Mouse (Mus musculus) midbrain, embryonic 12.5 days (tissue): ENCODE measurements around the gene Atp1a4. TPM values are rescaled to one million over a fixed set of nuclear protein-coding genes. Genes with fewer than 3 reads are reported as not detected.
A peak's percentile ranks its signal among the peaks of the same experiment; 100 is the strongest.

Experiments used
- ATAC-seq: fragments of 200-750 bp; cut with Nextera tagmentation; 2 replicates; pipeline ENCODE4 v1.8.0; 2017; ENCODE audit warnings: low read depth, moderate TSS enrichment, moderate library complexity; ENCODE audit not compliant: low FRiP score
- H3K27ac ChIP-seq: fragments of 300-500 bp; sonication (generic); replicated peaks from 2 replicates; pipeline ENCODE4 v1.5.1; 2016; ENCODE audit warnings: mild to moderate bottlenecking
- H3K27me3 ChIP-seq: fragments of 300-500 bp; sonication (generic); 2 replicates; pipeline ENCODE4 v1.6.1; 2016; ENCODE audit warnings: mild to moderate bottlenecking
- H3K36me3 ChIP-seq: fragments of 300-500 bp; sonication (generic); 2 replicates; pipeline ENCODE4 v1.6.1; 2016
- H3K4me1 ChIP-seq: fragments of 300-500 bp; sonication (generic); 2 replicates; pipeline ENCODE4 v1.6.1; 2016
- H3K4me2 ChIP-seq: fragments of 300-500 bp; sonication (generic); replicated peaks from 2 replicates; pipeline ENCODE4 v1.6.1; 2016; ENCODE audit warnings: mild to moderate bottlenecking, moderate library complexity
- H3K4me3 ChIP-seq: fragments of 300-500 bp; sonication (generic); 2 replicates; pipeline ENCODE4 v1.5.1; 2016; ENCODE audit warnings: mild to moderate bottlenecking
- H3K9ac ChIP-seq: fragments of 300-500 bp; sonication (generic); replicated peaks from 2 replicates; pipeline ENCODE4 v1.6.1; 2016; ENCODE audit warnings: mild to moderate bottlenecking, moderate library complexity
- H3K9me3 ChIP-seq: fragments of 300-500 bp; sonication (generic); 2 replicates; pipeline ENCODE4 v1.6.1; 2016; ENCODE audit warnings: mild to moderate bottlenecking
- WGBS: fragments of 180-500 bp; shearing (Covaris S2); methylation state at CpG from one replicate; pipeline ENCODE4 v1.1.7; 2016; 5-methylcytosine and 5-hydroxymethylcytosine counted together
- polyA plus RNA-seq: library from polyadenylated mRNA; unstranded; fragments of >200 nt; fragmentation: Nextera tagmentation; extraction: Ambion mirVana; gene quantifications from 2 replicates; pipeline ENCODE4 v1.2.1, GENCODE M21; 2016

Atp1a4 gene
- polyA plus RNA-seq, 1 experiment from 2014 or later = not detected

DNA sequence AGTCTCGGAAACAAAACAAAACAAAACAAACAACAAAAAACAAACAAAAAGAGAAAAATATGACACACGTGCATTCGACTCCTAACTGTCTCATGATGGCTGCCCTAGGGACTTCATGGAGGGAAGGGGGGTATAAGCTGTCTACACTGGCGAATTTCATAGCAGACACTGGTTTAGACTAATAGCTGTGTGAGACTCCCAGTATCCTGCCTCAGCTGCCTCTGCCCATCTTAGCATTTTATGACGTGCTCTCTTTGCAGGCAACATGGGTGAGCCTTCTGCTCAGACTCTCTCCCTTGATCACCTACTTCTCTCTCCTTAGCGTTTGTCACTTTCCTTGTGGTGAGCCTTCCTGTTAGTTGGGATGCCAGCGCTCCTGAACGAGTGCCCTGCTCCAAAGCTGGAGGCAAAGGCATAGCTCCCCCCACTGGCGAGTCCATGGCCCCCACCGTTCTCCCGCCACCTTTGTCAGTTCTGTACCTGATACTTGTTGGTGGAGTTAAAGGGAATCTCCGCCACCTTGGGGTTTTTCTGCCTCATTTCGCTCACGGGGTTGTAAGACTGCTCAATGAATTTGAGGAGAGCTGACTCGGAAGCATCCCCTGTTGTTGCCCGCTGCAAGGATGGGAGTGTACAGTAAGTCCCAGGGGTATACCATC is 14.5 kb downstream of the Atp1a4 start:
- Histone ChIP-seq H3K9ac (no peak overlapping the region), H3K4me2 (no peak overlapping the region; the same call in 1 of the 2 replicates), H3K4me1 (peaks cover 22% of the 10 kb centered on the region), H3K27me3 (peaks cover 19% of the 10 kb centered on the region), H3K9me3 (no peaks in the 10 kb centered on the region), H3K36me3 (no peaks in the 10 kb centered on the region), H3K27ac (no peak overlapping the region), H3K4me3 (no peak overlapping the region)
- 29% methylated on average over 16 of the region's 16 CpGs for WGBS
- ATAC-seq = no peak

DNA sequence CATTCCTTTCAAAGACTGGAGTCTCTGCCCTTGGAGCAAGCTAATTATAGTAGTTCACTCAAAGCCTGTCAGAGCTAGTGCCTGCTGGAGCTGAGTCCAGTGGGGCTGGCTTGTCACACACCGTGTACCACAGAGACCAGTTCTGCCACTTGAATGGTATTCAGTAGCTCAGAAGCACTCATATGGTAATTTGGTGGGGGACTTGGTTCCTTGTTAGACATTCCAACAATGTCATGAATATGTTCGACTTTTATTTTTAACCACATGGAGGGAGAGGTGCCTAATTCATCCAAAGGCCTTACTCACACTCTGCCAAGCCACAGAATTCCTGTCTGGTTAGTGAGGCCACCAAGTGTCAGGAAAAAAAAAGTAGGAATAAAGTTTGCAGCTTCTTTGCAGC is 15.8 kb downstream of the Atp1a4 start:
- ATAC-seq = peak; percentile 83
- Histone ChIP-seq H3K9me3 (no peaks in the 10 kb centered on the region), H3K36me3 (no peaks in the 10 kb centered on the region), H3K4me1 (peaks cover 22% of the 10 kb centered on the region), H3K9ac (no peak overlapping the region), H3K27ac (0 out of 2 replicates have a peak overlapping the region, but pooled peaks have one; percentile 30), H3K27me3 (peaks cover 19% of the 10 kb centered on the region), H3K4me3 (no peak overlapping the region), H3K4me2 (no peak overlapping the region)
- 21% methylated on average over 2 of the region's 2 CpGs for whole genome bisulfite sequencing

DNA sequence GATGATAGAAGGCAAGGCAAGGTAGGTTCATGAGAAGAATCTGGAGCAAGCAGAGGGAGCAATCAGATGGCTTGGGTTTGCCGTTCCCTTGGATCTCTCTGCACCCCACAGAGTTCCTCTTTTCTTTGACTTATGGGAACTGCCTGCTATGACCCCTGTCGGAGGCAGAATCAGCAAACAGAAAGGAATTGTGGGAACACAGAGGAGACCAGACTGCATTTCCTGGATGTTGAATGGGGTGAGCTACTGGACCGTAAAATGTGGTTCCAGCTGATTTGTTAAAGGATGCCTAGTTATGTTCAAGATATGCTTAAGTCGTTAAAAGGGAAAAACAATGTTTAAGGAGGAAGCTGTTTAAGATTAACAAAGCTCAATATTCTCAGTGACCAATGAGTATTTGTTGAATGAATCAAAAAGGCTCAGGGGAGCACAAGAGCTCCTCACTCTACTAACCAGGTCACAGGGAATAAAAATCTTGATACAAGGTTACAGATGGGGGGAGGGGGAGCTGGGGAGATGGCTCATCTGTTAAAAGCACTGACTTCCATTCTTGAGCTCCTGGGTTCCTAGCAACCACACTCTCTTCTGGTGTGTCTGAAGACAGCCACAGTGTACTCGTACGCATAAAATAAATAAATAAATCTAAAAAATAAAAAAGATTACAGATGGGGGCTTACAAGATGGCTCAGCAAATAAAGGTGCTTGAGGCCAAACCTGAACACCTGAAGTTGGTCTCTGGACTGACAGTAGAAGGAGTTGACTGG is 17.1 kb downstream of the Atp1a4 start:
- H3K27me3 ChIP-seq = peaks cover 19% of the 10 kb centered on the region
- no peak overlapping the region for H3K9ac ChIP-seq
- H3K36me3 ChIP-seq = no peaks in the 10 kb centered on the region
- peaks cover 22% of the 10 kb centered on the region for H3K4me1 ChIP-seq
- H3K4me3 ChIP-seq = no peak overlapping the region
- H3K9me3 ChIP-seq = no peaks in the 10 kb centered on the region
- WGBS = 32% methylated on average over 6 of the region's 6 CpGs
- ATAC-seq = no peak
- no peak overlapping the region for H3K4me2 ChIP-seq
- H3K27ac ChIP-seq = no peak overlapping the region

GRCm38 (mm10) chr1:172229215-172229614 is 29.0 kb downstream of the Atp1a4 start:
- Histone ChIP-seq H3K9me3 (no peaks in the 10 kb centered on the region), H3K9ac (no peak overlapping the region), H3K27ac (no peak overlapping the region), H3K4me1 (no peaks in the 10 kb centered on the region), H3K36me3 (no peaks in the 10 kb centered on the region), H3K4me2 (no peak overlapping the region), H3K27me3 (no peaks in the 10 kb centered on the region), H3K4me3 (no peak overlapping the region)
- WGBS = 86% methylated on average over 1 of the region's 1 CpGs
- no peak for ATAC-seq

DNA sequence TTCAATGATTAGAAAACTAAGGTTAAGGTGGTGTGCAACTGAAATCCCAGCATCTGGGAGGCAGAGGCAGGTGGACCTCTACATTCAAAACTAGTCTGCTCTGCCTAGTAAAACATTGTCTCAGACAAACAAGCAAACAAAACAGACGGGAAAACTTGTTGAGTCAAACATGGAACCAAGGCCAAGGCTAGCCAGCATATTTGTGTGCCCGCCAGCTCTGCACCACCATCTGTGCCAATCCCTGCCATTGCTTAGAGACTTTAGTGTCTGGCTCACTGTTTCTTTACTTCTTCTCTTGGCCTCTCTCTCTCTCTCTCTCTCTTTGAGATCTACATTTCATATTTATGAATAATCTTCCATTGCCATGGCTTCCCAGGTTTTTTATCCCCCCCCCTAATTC is 30.0 kb downstream of the Atp1a4 start:
- H3K9ac ChIP-seq = no peak overlapping the region
- 97% methylated on average over 2 of the region's 2 CpGs for WGBS
- H3K4me2 ChIP-seq = no peak overlapping the region
- no peak overlapping the region for H3K4me3 ChIP-seq
- no peaks in the 10 kb centered on the region for H3K4me1 ChIP-seq
- no peak overlapping the region for H3K27ac ChIP-seq
- H3K36me3 ChIP-seq = no peaks in the 10 kb centered on the region
- ATAC-seq = no peak
- no peaks in the 10 kb centered on the region for H3K9me3 ChIP-seq
- H3K27me3 ChIP-seq = no peaks in the 10 kb centered on the region

DNA sequence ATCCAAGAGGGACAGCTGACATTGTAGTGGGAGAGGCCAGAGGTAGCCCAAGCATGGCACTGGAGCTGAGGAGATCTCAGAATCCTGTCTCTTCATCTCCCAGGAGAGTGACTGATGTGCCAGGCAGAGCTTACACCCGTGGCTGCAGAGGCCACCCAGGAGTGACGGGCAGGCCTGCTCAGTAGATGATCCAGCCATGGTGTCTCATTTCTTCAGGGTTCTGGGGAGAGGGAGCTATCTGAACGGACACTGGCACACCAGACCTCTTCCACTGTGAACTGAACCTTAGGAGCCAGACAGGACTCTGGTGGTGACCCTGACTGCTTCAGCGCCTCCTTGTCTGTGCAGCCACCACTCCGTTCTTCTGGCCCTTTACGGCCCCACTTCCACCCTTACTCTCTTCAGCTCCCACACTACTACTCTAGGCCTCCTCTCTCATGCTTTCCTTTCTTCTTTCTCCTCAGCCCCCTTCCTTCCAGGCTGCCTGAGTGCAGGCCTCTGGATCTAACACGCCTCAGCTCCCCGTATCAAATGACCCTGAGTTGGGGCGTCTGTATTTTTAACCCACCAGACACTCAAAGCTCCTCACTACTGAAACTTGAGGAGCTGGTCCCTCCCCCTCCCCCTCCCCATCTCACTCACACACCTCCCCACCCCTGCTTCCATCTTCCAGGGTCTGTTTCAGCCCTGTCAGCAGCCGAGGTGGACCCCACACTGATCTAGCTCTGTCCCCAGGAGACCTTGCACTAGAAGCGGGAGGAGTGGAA is 36.7 kb downstream of the Atp1a4 start:
- H3K27ac ChIP-seq = no peak overlapping the region
- H3K27me3 ChIP-seq = no peaks in the 10 kb centered on the region
- no peak overlapping the region for H3K4me2 ChIP-seq
- H3K4me1 ChIP-seq = peaks cover 51% of the 10 kb centered on the region
- ATAC-seq = no peak
- no peaks in the 10 kb centered on the region for H3K9me3 ChIP-seq
- H3K4me3 ChIP-seq = no peak overlapping the region
- H3K9ac ChIP-seq = peak overlapping the region; percentile 7; the same call in 1 of the 2 replicates
- 45% methylated on average over 11 of the region's 11 CpGs for WGBS
- H3K36me3 ChIP-seq = no peaks in the 10 kb centered on the region

DNA sequence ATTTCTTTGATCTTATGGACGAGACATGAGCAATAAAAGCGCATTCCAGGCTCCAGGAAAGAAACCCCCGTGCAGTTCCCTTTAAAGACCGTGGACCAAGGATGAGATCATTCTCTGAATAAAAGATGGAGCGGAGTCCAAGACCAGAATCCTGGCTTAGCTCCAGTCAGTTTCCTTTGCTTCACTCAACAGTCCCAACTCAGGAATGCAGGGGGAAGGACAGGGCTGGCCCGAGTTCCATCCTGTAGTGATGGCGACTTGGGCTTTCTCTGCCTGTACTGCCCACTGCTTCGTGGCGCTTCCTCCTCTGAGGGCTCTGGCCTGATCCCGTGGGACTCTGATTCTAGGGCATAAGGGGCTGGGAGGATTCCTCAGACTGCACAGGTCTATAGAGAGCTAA is 37.8 kb downstream of the Atp1a4 start:
- Histone ChIP-seq H3K9me3 (no peaks in the 10 kb centered on the region), H3K9ac (0 out of 2 replicates have a peak overlapping the region, but pooled peaks have one; percentile 1), H3K4me3 (no peak overlapping the region), H3K4me1 (peaks cover 52% of the 10 kb centered on the region), H3K4me2 (no peak overlapping the region), H3K27ac (peak overlapping the region; percentile 1; the same call in 1 of the 2 replicates), H3K27me3 (0 out of 2 replicates have a peak, but pooled peaks cover 2% of the 10 kb centered on the region), H3K36me3 (no peaks in the 10 kb centered on the region)
- WGBS = 49% methylated on average over 10 of the region's 10 CpGs
- peak; percentile 10; the same call in 1 of the 2 replicates for ATAC-seq

- Histone ChIP-seq H3K4me3 (no peak within 1 kb of the TSS), H3K4me2 (no peak within 1 kb of the TSS), H3K9ac (0 out of 2 replicates have a peak within 1 kb of the TSS, but pooled peaks have one; percentile 1), H3K36me3 (no peaks in the 10 kb centered on the region), H3K9me3 (no peaks in the 10 kb centered on the region), H3K4me1 (peaks cover 52% of the 10 kb centered on the region), H3K27me3 (0 out of 2 replicates have a peak, but pooled peaks cover 5% of the 10 kb centered on the region), H3K27ac (peak within 1 kb of the TSS; percentile 1; the same call in 1 of the 2 replicates)
- ATAC-seq = no peak
- WGBS = 78% methylated on average over 17 of the region's 19 CpGs
These were observed 38.5 kb downstream of the Atp1a4 start, which contains the start of gene Casq1 for GRCm38 (mm10) chr1:172219451-172220406. Gene Casq1 (minus strand): TSS chr1:172219868.

DNA sequence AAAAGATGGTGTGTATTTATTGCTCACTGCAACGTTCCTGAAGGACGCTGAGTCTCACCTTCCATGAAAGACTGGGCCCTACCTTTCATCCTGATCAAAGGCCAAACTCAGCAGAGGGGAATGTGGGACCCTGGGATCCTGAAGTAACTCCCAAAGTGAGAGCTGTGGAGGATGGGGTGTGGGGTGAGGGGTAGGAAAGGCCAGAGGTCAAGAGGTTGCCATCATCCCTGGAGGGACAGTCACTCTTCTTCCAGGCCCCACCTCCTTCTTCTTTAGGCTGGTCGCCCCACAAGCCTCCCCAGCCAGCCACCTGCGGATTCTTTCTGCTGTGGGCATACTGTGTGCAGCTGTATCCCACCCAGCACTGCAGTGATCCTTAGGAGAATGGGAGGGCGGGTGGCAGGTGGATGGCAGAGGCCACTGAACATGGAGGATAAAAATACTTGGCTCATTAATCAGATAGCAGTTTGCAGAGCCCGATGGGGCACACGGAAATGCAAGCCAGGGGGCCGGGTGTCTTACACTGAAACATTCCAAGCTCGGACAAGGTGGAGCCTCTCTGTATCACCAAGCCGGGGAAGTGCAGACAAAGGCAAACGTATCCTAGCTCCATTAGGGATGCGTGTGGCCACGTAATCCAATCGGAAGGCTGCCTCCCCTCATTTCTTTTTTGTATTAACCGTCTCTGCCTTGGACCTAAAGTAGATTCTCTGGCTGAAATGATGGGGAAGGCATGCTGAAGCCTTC is 39.9 kb downstream of the Atp1a4 start:
- H3K27ac ChIP-seq = no peak overlapping the region
- H3K9ac ChIP-seq = no peak overlapping the region
- no peak overlapping the region for H3K4me3 ChIP-seq
- no peaks in the 10 kb centered on the region for H3K9me3 ChIP-seq
- 0 out of 2 replicates have a peak, but pooled peaks cover 5% of the 10 kb centered on the region for H3K27me3 ChIP-seq
- H3K4me2 ChIP-seq = no peak overlapping the region
- 50% methylated on average over 15 of the region's 15 CpGs for WGBS
- ATAC-seq = no peak
- H3K4me1 ChIP-seq = peaks cover 61% of the 10 kb centered on the region
- no peaks in the 10 kb centered on the region for H3K36me3 ChIP-seq

DNA sequence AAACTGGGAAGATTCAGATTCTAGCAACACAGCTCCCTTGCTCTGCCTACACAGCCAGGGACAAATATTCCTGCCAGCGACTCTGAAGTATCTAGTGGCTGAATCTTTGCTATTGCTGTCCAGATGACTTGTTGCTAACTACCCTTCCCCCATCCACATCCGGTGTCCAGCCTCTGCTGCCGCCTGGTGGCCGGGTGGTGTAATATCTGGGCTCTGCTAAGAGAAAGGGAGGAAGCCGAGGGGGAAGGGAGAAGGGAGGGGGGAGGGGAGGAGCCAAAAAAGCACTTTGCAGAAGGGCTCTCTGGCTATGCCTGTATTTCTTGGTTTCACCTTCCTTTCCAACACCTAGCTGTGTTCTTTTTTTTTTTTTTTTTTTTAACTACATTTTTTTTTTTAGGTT is 41.1 kb downstream of the Atp1a4 start:
- H3K36me3 ChIP-seq = no peaks in the 10 kb centered on the region
- 2% methylated on average over 5 of the region's 5 CpGs for WGBS
- no peak overlapping the region for H3K4me3 ChIP-seq
- H3K27me3 ChIP-seq = peaks cover 10% of the 10 kb centered on the region; the same call in 1 of the 2 replicates
- H3K27ac ChIP-seq = peak overlapping the region; percentile 52; the same call in 1 of the 2 replicates
- H3K9me3 ChIP-seq = no peaks in the 10 kb centered on the region
- peak overlapping the region; percentile 35; the same call in 1 of the 2 replicates for H3K4me2 ChIP-seq
- H3K4me1 ChIP-seq = peaks cover 65% of the 10 kb centered on the region
- no peak overlapping the region for H3K9ac ChIP-seq
- peak; percentile 59 for ATAC-seq
